Mouse (Mus musculus): Measurements from ENCODE around the gene C1qtnf7. TPM values are rescaled to one million over a fixed set of nuclear protein-coding genes. Genes with fewer than 3 reads are reported as not detected.

C1qtnf7 gene
- total RNA-seq (2014; rRNA removed) (0.65 and 1.3 TPM in 2 replicates), polyA plus RNA-seq (2012; rRNA removed) (0.62 and 0.69 TPM in 2 replicates)

GRCm38 (mm10) chr5:43515401-43515976, at the start of gene C1qtnf7:
Gene C1qtnf7, plus strand, starts transcription at chr5:43515538.
- DNase-seq (ENCODE audit: extremely low read depth, low read depth, low spot score): no peak
- H3K27ac ChIP-seq (replicated peaks; ENCODE audit: insufficient read depth, low read depth, low read length): no peak within 1 kb of the TSS
- no peak within 1 kb of the TSS for H3K9ac ChIP-seq (ENCODE audit: low read depth, low read length)
- peak within 1 kb of the TSS; percentile 35; the same call in 1 of the 2 replicates for H3K4me3 ChIP-seq (ENCODE audit: insufficient read depth, low read depth, low read length)
- H3K36me3 ChIP-seq (ENCODE audit: control insufficient read depth, insufficient read depth, low read length): no peaks in the 10 kb centered on the region
- H3K79me2 ChIP-seq (ENCODE audit: control insufficient read depth, insufficient read depth, low read length): no peaks in the 10 kb centered on the region
- H3K27me3 ChIP-seq (ENCODE audit: control insufficient read depth, insufficient read depth, low read length): no peaks in the 10 kb centered on the region; the same call in 1 of the 2 replicates
- TF ChIP-seq CTCF (IDR thresholded peaks at IDR 0.05; ENCODE audit: low read depth, low read length): no peak
- TF ChIP-seq POLR2A (IDR thresholded peaks at IDR 0.05; ENCODE audit: extremely low read depth, insufficient read depth, low read length): no peak
- H3K4me1 ChIP-seq (ENCODE audit: control insufficient read depth, insufficient read depth, low read length): no peaks in the 10 kb centered on the region
- WGBS: 51% methylated on average over 15 of the region's 15 CpGs

DNA sequence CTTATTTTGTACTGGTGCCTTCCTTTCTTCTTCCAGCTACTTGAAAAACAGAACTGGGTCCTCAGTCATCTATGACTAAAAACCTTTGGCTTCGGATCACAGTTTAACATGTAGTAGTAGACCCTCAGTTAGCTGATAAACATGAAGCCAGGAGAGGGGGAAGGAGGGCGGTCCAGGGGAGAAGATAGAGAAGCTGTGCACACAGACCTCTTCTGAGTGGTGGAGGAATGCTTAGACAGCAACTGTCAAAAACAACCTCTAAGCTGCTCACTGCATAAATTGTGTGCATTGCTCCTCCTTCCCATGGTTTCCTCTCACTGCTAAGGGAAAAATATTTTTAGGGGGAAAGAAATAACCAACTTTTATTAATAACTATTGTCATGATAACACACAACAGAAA, 48.6 kb upstream of the C1qtnf7 start:
- Histone ChIP-seq H3K9ac (ENCODE audit: low read depth, low read length) (no peak overlapping the region), H3K4me3 (ENCODE audit: insufficient read depth, low read depth, low read length) (no peak overlapping the region), H3K27me3 (ENCODE audit: control insufficient read depth, insufficient read depth, low read length) (no peaks in the 10 kb centered on the region), H3K4me1 (ENCODE audit: control insufficient read depth, insufficient read depth, low read length) (no peaks in the 10 kb centered on the region), H3K36me3 (ENCODE audit: control insufficient read depth, insufficient read depth, low read length) (no peaks in the 10 kb centered on the region), H3K27ac (replicated peaks; ENCODE audit: insufficient read depth, low read depth, low read length) (no peak overlapping the region), H3K79me2 (ENCODE audit: control insufficient read depth, insufficient read depth, low read length) (no peaks in the 10 kb centered on the region)
- 73% methylated on average over 2 of the region's 2 CpGs for WGBS
- no peak for DNase-seq (ENCODE audit: extremely low read depth, low read depth, low spot score)
- TF ChIP-seq CTCF (IDR thresholded peaks at IDR 0.05; ENCODE audit: low read depth, low read length) (no peak), POLR2A (IDR thresholded peaks at IDR 0.05; ENCODE audit: extremely low read depth, insufficient read depth, low read length) (no peak)

GRCm38 (mm10) chr5:43467214-43467613, 48.1 kb upstream of the C1qtnf7 start:
- 44% methylated on average over 3 of the region's 3 CpGs for WGBS
- no peak overlapping the region for H3K9ac ChIP-seq (ENCODE audit: low read depth, low read length)
- DNase-seq (ENCODE audit: extremely low read depth, low read depth, low spot score): no peak

GRCm38 (mm10) chr5:43468937-43469336, 46.4 kb upstream of the C1qtnf7 start:
- Histone ChIP-seq H3K36me3 (ENCODE audit: control insufficient read depth, insufficient read depth, low read length) (no peaks in the 10 kb centered on the region), H3K79me2 (ENCODE audit: control insufficient read depth, insufficient read depth, low read length) (no peaks in the 10 kb centered on the region), H3K4me1 (ENCODE audit: control insufficient read depth, insufficient read depth, low read length) (no peaks in the 10 kb centered on the region), H3K4me3 (ENCODE audit: insufficient read depth, low read depth, low read length) (no peak overlapping the region), H3K27ac (replicated peaks; ENCODE audit: insufficient read depth, low read depth, low read length) (no peak overlapping the region), H3K9ac (ENCODE audit: low read depth, low read length) (no peak overlapping the region), H3K27me3 (ENCODE audit: control insufficient read depth, insufficient read depth, low read length) (no peaks in the 10 kb centered on the region)
- 56% methylated on average over 10 of the region's 10 CpGs for WGBS
- DNase-seq (ENCODE audit: extremely low read depth, low read depth, low spot score): no peak
- TF ChIP-seq CTCF (IDR thresholded peaks at IDR 0.05; ENCODE audit: low read depth, low read length) (no peak), POLR2A (IDR thresholded peaks at IDR 0.05; ENCODE audit: extremely low read depth, insufficient read depth, low read length) (no peak)

More at GRCm38 (mm10) chr5:43467214-43467613, 48.1 kb upstream of the C1qtnf7 start:
- H3K79me2 ChIP-seq (ENCODE audit: control insufficient read depth, insufficient read depth, low read length): no peaks in the 10 kb centered on the region
- no peak overlapping the region for H3K4me3 ChIP-seq (ENCODE audit: insufficient read depth, low read depth, low read length)
- H3K4me1 ChIP-seq (ENCODE audit: control insufficient read depth, insufficient read depth, low read length): no peaks in the 10 kb centered on the region
- no peak overlapping the region for H3K27ac ChIP-seq (replicated peaks; ENCODE audit: insufficient read depth, low read depth, low read length)
- no peaks in the 10 kb centered on the region for H3K36me3 ChIP-seq (ENCODE audit: control insufficient read depth, insufficient read depth, low read length)
- TF ChIP-seq POLR2A (IDR thresholded peaks at IDR 0.05; ENCODE audit: extremely low read depth, insufficient read depth, low read length): no peak
- no peak for TF ChIP-seq CTCF (IDR thresholded peaks at IDR 0.05; ENCODE audit: low read depth, low read length)
- no peaks in the 10 kb centered on the region for H3K27me3 ChIP-seq (ENCODE audit: control insufficient read depth, insufficient read depth, low read length)

DNA sequence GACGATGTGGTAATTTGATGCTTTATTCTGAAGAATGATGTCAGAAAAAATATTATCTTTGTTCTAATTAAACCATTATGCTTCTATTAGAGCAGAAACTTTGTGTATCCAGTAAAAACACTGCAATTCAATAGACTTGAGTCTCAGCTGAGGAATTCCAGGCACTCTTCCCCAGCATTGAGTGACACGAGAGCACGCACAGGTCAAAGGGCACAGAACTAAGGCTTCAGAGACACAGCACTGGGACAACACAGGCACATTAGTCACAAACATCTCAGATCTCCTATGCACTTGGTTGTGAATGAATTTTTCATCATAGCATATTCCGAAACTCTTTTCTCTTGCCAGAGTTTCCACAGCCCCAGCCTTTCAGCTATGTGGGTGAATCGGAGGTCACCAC, 37.4 kb upstream of the C1qtnf7 start:
- no peak for DNase-seq (ENCODE audit: extremely low read depth, low read depth, low spot score)
- no peaks in the 10 kb centered on the region for H3K27me3 ChIP-seq (ENCODE audit: control insufficient read depth, insufficient read depth, low read length)
- no peak overlapping the region for H3K9ac ChIP-seq (ENCODE audit: low read depth, low read length)
- 82% methylated on average over 5 of the region's 5 CpGs for WGBS
- H3K36me3 ChIP-seq (ENCODE audit: control insufficient read depth, insufficient read depth, low read length): no peaks in the 10 kb centered on the region
- H3K79me2 ChIP-seq (ENCODE audit: control insufficient read depth, insufficient read depth, low read length): no peaks in the 10 kb centered on the region
- H3K4me3 ChIP-seq (ENCODE audit: insufficient read depth, low read depth, low read length): no peak overlapping the region
- TF ChIP-seq CTCF (IDR thresholded peaks at IDR 0.05; ENCODE audit: low read depth, low read length) (no peak), POLR2A (IDR thresholded peaks at IDR 0.05; ENCODE audit: extremely low read depth, insufficient read depth, low read length) (no peak)
- no peak overlapping the region for H3K27ac ChIP-seq (replicated peaks; ENCODE audit: insufficient read depth, low read depth, low read length)
- H3K4me1 ChIP-seq (ENCODE audit: control insufficient read depth, insufficient read depth, low read length): no peaks in the 10 kb centered on the region

DNA sequence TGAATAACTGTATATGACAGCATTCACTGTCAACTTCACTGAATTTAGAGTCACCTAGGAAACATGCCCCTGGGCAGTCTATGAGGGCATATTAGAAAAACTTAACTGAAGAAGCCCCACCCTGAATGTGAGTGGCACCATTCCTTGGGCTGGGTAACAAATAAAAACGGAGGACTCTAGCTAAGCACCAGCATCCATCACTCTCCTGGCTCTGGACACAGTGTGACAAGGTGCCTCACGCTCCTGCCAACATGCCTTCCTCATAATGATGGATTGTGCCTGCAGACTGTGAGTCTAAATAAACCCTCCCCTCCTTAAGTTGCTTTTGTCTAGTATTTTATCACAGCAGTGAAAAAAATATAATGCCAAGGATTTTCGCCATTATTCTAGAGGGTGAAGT, 35.3 kb upstream of the C1qtnf7 start:
- TF ChIP-seq CTCF (IDR thresholded peaks at IDR 0.05; ENCODE audit: low read depth, low read length): no peak
- TF ChIP-seq POLR2A (IDR thresholded peaks at IDR 0.05; ENCODE audit: extremely low read depth, insufficient read depth, low read length): no peak
- Histone ChIP-seq H3K4me1 (ENCODE audit: control insufficient read depth, insufficient read depth, low read length) (no peaks in the 10 kb centered on the region), H3K9ac (ENCODE audit: low read depth, low read length) (no peak overlapping the region), H3K27ac (replicated peaks; ENCODE audit: insufficient read depth, low read depth, low read length) (no peak overlapping the region), H3K79me2 (ENCODE audit: control insufficient read depth, insufficient read depth, low read length) (no peaks in the 10 kb centered on the region), H3K27me3 (ENCODE audit: control insufficient read depth, insufficient read depth, low read length) (no peaks in the 10 kb centered on the region), H3K4me3 (ENCODE audit: insufficient read depth, low read depth, low read length) (no peak overlapping the region), H3K36me3 (ENCODE audit: control insufficient read depth, insufficient read depth, low read length) (no peaks in the 10 kb centered on the region)
- DNase-seq (ENCODE audit: extremely low read depth, low read depth, low spot score): no peak
- 73% methylated on average over 3 of the region's 3 CpGs for WGBS
